Mouse (Mus musculus) urinary bladder, postnatal 36 days (tissue): ENCODE data around the gene Atrn.

ENCODE experiments used
- DNase-seq, 2 experiments: peaks; one replicate each; pipeline ENCODE4 v3.0.0; 2022; ENCODE audit warnings: low spot score in 2 of 2, mixed read lengths in 1 of 2

Gene Atrn

GRCm38 (mm10) chr2:130905751-130906583 is at the start of gene Atrn, which contains the start of gene 4930402H24Rik:
Gene Atrn, plus strand, starts transcription at chr2:130906495.
Gene 4930402H24Rik, minus strand, starts transcription at chr2:130906406.
- DNase-seq = peak; percentile 86 to 90

- no peak for DNase-seq
Measured at GRCm38 (mm10) chr2:130862091-130862490, 44.2 kb upstream of the Atrn start.

- DNase-seq = no peak
Measured at GRCm38 (mm10) chr2:130870916-130871315, 35.4 kb upstream of the Atrn start.

GRCm38 (mm10) chr2:130877376-130877775 is 28.9 kb upstream of the Atrn start:
- DNase-seq = no peak

GRCm38 (mm10) chr2:130886983-130887382 is 19.3 kb upstream of the Atrn start:
- DNase-seq = no peak

- DNase-seq = no peak
Measured at GRCm38 (mm10) chr2:130887456-130887855, 18.8 kb upstream of the Atrn start.

GRCm38 (mm10) chr2:130896944-130897343 is 9.4 kb upstream of the Atrn start:
- DNase-seq = no peak

GRCm38 (mm10) chr2:130897856-130898255 is 8.4 kb upstream of the Atrn start:
- no peak for DNase-seq

GRCm38 (mm10) chr2:130898783-130899182 is 7.5 kb upstream of the Atrn start:
- DNase-seq = no peak

GRCm38 (mm10) chr2:130906584-130907315 is 455 bp downstream of the Atrn start:
- no peak for DNase-seq

GRCm38 (mm10) chr2:130911691-130912090 is 5.4 kb downstream of the Atrn start:
- no peak for DNase-seq

- DNase-seq = no peak
Measured at GRCm38 (mm10) chr2:130914873-130915272, 8.6 kb downstream of the Atrn start.

GRCm38 (mm10) chr2:130916521-130917147 is 10.3 kb downstream of the Atrn start:
- no peak for DNase-seq

GRCm38 (mm10) chr2:130917686-130918085 is 11.4 kb downstream of the Atrn start:
- no peak for DNase-seq

GRCm38 (mm10) chr2:130919062-130919593 is 12.8 kb downstream of the Atrn start:
- no peak for DNase-seq

- DNase-seq = peak in 1 of 2 experiments; percentile 59
Measured at GRCm38 (mm10) chr2:130924950-130925349, 18.7 kb downstream of the Atrn start.

- DNase-seq = no peak
Measured at GRCm38 (mm10) chr2:130928031-130928430, 21.7 kb downstream of the Atrn start.

GRCm38 (mm10) chr2:130928530-130928929 is 22.2 kb downstream of the Atrn start:
- DNase-seq = no peak

- no peak for DNase-seq
Measured at GRCm38 (mm10) chr2:130929994-130930393, 23.7 kb downstream of the Atrn start.

- DNase-seq = peak in 1 of 2 experiments; percentile 58
Measured at GRCm38 (mm10) chr2:130932865-130933264, 26.6 kb downstream of the Atrn start.

- no peak for DNase-seq
Measured at GRCm38 (mm10) chr2:130949781-130950180, 43.5 kb downstream of the Atrn start.

- DNase-seq = peak; percentile 74 to 86
Measured at GRCm38 (mm10) chr2:130950548-130950947, 44.3 kb downstream of the Atrn start.
